Mouse (Mus musculus): Measurements from ENCODE around the gene Sdc3. TPM values are rescaled to one million over a fixed set of nuclear protein-coding genes. Genes with fewer than 3 reads are reported as not detected.

Gene Sdc3
- total RNA-seq, 2 experiments from 2014 or later: 294 to 435 TPM

GRCm38 (mm10) chr4:130828851-130829673 lies 36.7 kb downstream of the Sdc3 start:
- peak; percentile 58 to 74 for DNase-seq

- peak; percentile 69 to 70 for DNase-seq
Measured at GRCm38 (mm10) chr4:130834122-130834521, 41.8 kb downstream of the Sdc3 start.

- DNase-seq: no peak
Measured at GRCm38 (mm10) chr4:130835550-130835949, 43.2 kb downstream of the Sdc3 start.

- DNase-seq: no peak
Measured at GRCm38 (mm10) chr4:130836281-130837061, 44.1 kb downstream of the Sdc3 start.

GRCm38 (mm10) chr4:130838585-130838984 lies 46.2 kb downstream of the Sdc3 start:
- DNase-seq: peak; percentile 23 to 28

GRCm38 (mm10) chr4:130841107-130841840 lies 48.9 kb downstream of the Sdc3 start:
- peak; percentile 55 to 63 for DNase-seq

GRCm38 (mm10) chr4:130848814-130849213 lies 56.5 kb downstream of the Sdc3 start:
- DNase-seq: no peak

- DNase-seq: no peak
Measured at GRCm38 (mm10) chr4:130857661-130858060, 65.3 kb downstream of the Sdc3 start.

GRCm38 (mm10) chr4:130858880-130859279 lies 66.5 kb downstream of the Sdc3 start:
- DNase-seq: no peak

GRCm38 (mm10) chr4:130859467-130859866 lies 67.1 kb downstream of the Sdc3 start:
- DNase-seq: no peak

GRCm38 (mm10) chr4:130860902-130861652 lies 68.7 kb downstream of the Sdc3 start:
- no peak for DNase-seq

GRCm38 (mm10) chr4:130861653-130862208 lies 69.4 kb downstream of the Sdc3 start:
- peak; percentile 90 for DNase-seq

GRCm38 (mm10) chr4:130862538-130862937 lies 70.2 kb downstream of the Sdc3 start:
- no peak for DNase-seq

- no peak for DNase-seq
Measured at GRCm38 (mm10) chr4:130865460-130865859, 73.1 kb downstream of the Sdc3 start.

GRCm38 (mm10) chr4:130865901-130866371 lies 73.6 kb downstream of the Sdc3 start:
- no peak for DNase-seq

GRCm38 (mm10) chr4:130867940-130868339 lies 75.6 kb downstream of the Sdc3 start:
- DNase-seq: no peak

- no peak for DNase-seq
Measured at GRCm38 (mm10) chr4:130868803-130869202, 76.5 kb downstream of the Sdc3 start.

- DNase-seq: no peak
Measured at GRCm38 (mm10) chr4:130872414-130872813, 80.1 kb downstream of the Sdc3 start.

- DNase-seq: no peak
Measured at GRCm38 (mm10) chr4:130873440-130873839, 81.1 kb downstream of the Sdc3 start.

GRCm38 (mm10) chr4:130874601-130875000 lies 82.3 kb downstream of the Sdc3 start:
- peak; percentile 87 to 93 for DNase-seq

All from adrenal gland, postnatal 36 days (tissue).